Mouse (Mus musculus) kidney, adult 2 months (tissue): ENCODE data around the gene Nr2c2. TPM values are rescaled to one million over a fixed set of nuclear protein-coding genes. Genes with fewer than 3 reads are reported as not detected.

Source experiments
- DNase-seq: peaks from one replicate; pipeline ENCODE4 v3.0.0; 2021
- H3K27ac ChIP-seq: fragments of 200-500 bp; 2 replicates; pipeline ENCODE4 v1.5.1; 2012; ENCODE audit warnings: low read depth, low read length, control low read depth, inconsistent platforms; ENCODE audit not compliant: insufficient read depth
- H3K27me3 ChIP-seq: fragments of 200-500 bp; replicated peaks from 2 replicates; pipeline ENCODE4 v1.6.1; 2012; ENCODE audit warnings: mild to moderate bottlenecking, moderate library complexity, low read length, inconsistent platforms; ENCODE audit not compliant: control insufficient read depth, insufficient read depth
- H3K36me3 ChIP-seq: fragments of 200-500 bp; 2 replicates; pipeline ENCODE4 v1.6.1; 2012; ENCODE audit warnings: mild to moderate bottlenecking, moderate library complexity, low read length, inconsistent platforms; ENCODE audit not compliant: control insufficient read depth, insufficient read depth
- H3K4me1 ChIP-seq: fragments of 200-500 bp; 2 replicates; pipeline ENCODE4 v1.6.1; 2011; ENCODE audit warnings: low read length; ENCODE audit not compliant: control insufficient read depth, insufficient read depth
- H3K4me3 ChIP-seq: fragments of 200-500 bp; 2 replicates; pipeline ENCODE4 v1.5.1; 2011; ENCODE audit warnings: mild to moderate bottlenecking, low read depth, low read length, control low read depth; ENCODE audit not compliant: insufficient read depth
- CTCF ChIP-seq: fragments of 200-500 bp; conservative IDR thresholded peaks from 2 replicates; pipeline ENCODE4 v1.5.1; 2011; ENCODE audit warnings: low read depth, mild to moderate bottlenecking, control low read depth, low read length, moderate library complexity, mixed read lengths; ENCODE audit not compliant: insufficient read depth, insufficient read length
- POLR2A ChIP-seq: fragments of 200-500 bp; IDR thresholded peaks from one replicate; pipeline ENCODE4 v1.6.1; 2011; ENCODE audit warnings: low read depth, low read length, control low read depth
- WGBS: fragments of 180-500 bp; shearing (Covaris S2); methylation state at CpG from one replicate; pipeline ENCODE4 v1.1.7; 2018; 5-methylcytosine and 5-hydroxymethylcytosine counted together
- polyA plus RNA-seq: library from polyadenylated mRNA; depleted of rRNA; stranded (reverse); fragments of >200 nt; gene quantifications from 2 replicates; pipeline ENCODE4 v1.2.3, GENCODE M21; 2012

The Nr2c2 gene
- polyA plus RNA-seq, 1 experiment: 14.5 TPM

GRCm38 (mm10) chr6:92158801-92159200, 67.6 kb downstream of the Nr2c2 start:
- Histone ChIP-seq H3K4me3 (no peak overlapping the region), H3K27ac (no peak overlapping the region), H3K36me3 (peaks cover 16% of the 10 kb centered on the region), H3K4me1 (no peaks in the 10 kb centered on the region), H3K27me3 (no peaks in the 10 kb centered on the region)
- DNase-seq: no peak
- TF ChIP-seq POLR2A (no peak), CTCF (no peak)
- WGBS: 72% methylated on average over 3 of the region's 3 CpGs

- Histone ChIP-seq H3K4me1 (no peaks in the 10 kb centered on the region), H3K27ac (no peak overlapping the region), H3K27me3 (no peaks in the 10 kb centered on the region), H3K36me3 (peaks cover 12% of the 10 kb centered on the region), H3K4me3 (no peak overlapping the region)
- WGBS: 85% methylated on average over 1 of the region's 1 CpGs
- TF ChIP-seq POLR2A (no peak), CTCF (no peak)
- no peak for DNase-seq
These were observed 71.5 kb downstream of the Nr2c2 start for GRCm38 (mm10) chr6:92162724-92163123.

GRCm38 (mm10) chr6:92176450-92176849, 85.3 kb downstream of the Nr2c2 start:
- Histone ChIP-seq H3K4me3 (no peak overlapping the region), H3K36me3 (peaks cover 3% of the 10 kb centered on the region), H3K27me3 (no peaks in the 10 kb centered on the region), H3K27ac (no peak overlapping the region), H3K4me1 (no peaks in the 10 kb centered on the region)
- no peak for DNase-seq
- no peak for TF ChIP-seq POLR2A
- TF ChIP-seq CTCF: no peak
- 93% methylated on average over 1 of the region's 1 CpGs for WGBS

GRCm38 (mm10) chr6:92183621-92184131, 92.5 kb downstream of the Nr2c2 start, which contains the start of gene Mrps25:
Gene Mrps25 (minus strand): TSS chr6:92184033.
- peak; percentile 76 for DNase-seq
- Histone ChIP-seq H3K27me3 (no peaks in the 10 kb centered on the region), H3K27ac (no peak within 1 kb of the TSS), H3K4me1 (peaks cover 5% of the 10 kb centered on the region), H3K36me3 (no peaks in the 10 kb centered on the region), H3K4me3 (peak within 1 kb of the TSS; percentile 87)
- under 1% methylated on average over 42 of the region's 42 CpGs for WGBS
- TF ChIP-seq POLR2A (peak; percentile 53), CTCF (no peak)

GRCm38 (mm10) chr6:92184178-92184577, 93.0 kb downstream of the Nr2c2 start:
- TF ChIP-seq POLR2A (no peak), CTCF (no peak)
- Histone ChIP-seq H3K36me3 (no peaks in the 10 kb centered on the region), H3K4me1 (peaks cover 5% of the 10 kb centered on the region), H3K27me3 (no peaks in the 10 kb centered on the region), H3K4me3 (peak overlapping the region; percentile 87), H3K27ac (no peak overlapping the region)
- 7% methylated on average over 10 of the region's 10 CpGs for WGBS
- no peak for DNase-seq

- Histone ChIP-seq H3K4me3 (no peak overlapping the region), H3K27ac (no peak overlapping the region), H3K36me3 (peaks cover 16% of the 10 kb centered on the region), H3K4me1 (no peaks in the 10 kb centered on the region), H3K27me3 (no peaks in the 10 kb centered on the region)
- TF ChIP-seq POLR2A (no peak), CTCF (no peak)
- WGBS: 83% methylated on average over 8 of the region's 8 CpGs
- no peak for DNase-seq
These were observed 108.2 kb downstream of the Nr2c2 start for GRCm38 (mm10) chr6:92199414-92199813.

GRCm38 (mm10) chr6:92214055-92214772, 123.0 kb downstream of the Nr2c2 start:
- H3K27me3 ChIP-seq: no peaks in the 10 kb centered on the region
- H3K27ac ChIP-seq: no peak overlapping the region
- TF ChIP-seq POLR2A (no peak), CTCF (no peak)
- peak overlapping the region; percentile 68 for H3K4me3 ChIP-seq
- under 1% methylated on average over 48 of the region's 48 CpGs for WGBS
- DNase-seq: no peak
- H3K4me1 ChIP-seq: peaks cover 6% of the 10 kb centered on the region; the same call in 1 of the 2 replicates
- H3K36me3 ChIP-seq: no peaks in the 10 kb centered on the region; the same call in 1 of the 2 replicates
